In the genomic region with DNA sequence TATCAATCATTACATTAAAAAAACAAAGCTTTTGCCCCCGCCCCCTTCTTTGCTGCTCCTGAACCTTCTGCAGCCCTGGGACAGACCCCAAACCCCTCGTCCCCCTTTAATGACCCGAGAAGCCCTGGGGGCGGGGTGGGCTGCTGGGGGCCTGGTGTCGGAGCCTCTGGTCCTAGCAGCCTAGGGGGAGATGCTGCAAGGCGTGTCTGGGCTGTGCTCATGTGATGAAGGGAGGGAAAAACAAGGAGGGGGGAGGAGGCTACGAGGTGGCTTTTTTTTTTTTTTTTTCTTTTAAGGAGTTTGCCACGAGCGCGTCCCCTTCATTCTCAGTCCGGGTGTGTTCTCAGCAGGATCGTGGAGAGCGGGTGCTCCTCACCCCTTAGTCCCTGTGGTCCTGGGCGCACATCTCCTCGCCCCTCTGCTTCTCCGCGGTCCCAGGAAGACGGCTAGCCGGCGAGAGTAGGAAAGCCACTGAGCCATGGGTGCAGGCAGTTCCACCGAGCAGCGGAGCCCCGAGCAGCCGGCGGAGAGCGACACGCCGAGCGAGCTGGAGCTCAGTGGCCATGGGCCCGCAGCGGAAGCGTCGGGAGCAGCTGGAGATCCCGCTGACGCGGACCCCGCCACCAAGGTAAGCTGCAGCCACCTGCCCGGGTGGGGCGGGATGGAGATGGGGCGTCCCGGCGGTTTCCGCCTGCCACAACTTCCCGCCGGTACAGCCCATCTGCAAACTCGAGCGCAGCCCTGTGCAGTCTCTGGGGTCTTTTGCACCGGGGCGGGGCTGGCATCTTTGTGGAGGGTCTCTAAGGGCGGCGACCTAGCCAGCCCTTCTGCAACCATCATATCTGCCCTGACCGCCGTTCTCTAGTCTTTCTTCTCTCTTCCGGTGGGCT, we compare ENCODE assay signal across 8 mouse cellular contexts. TPM values are rescaled to one million over a fixed set of nuclear protein-coding genes. Genes with fewer than 3 reads are reported as not detected.
A peak's percentile ranks its signal among the peaks of the same experiment; 100 is the strongest.
DNase-seq lines count a peak whose midpoint lies in the region; ATAC-seq lines count a peak whose summit lies in the region.

A gene (plus strand): TSS at position 340 of the 890 bp plus-strand sequence.

- no peaks in the 10 kb centered on the region for H3K9me3 ChIP-seq in forebrain, embryonic 16.5 days (ENCODE audit: control insufficient read depth, low read length)

- under 1% methylated on average over 52 of the region's 54 CpGs for WGBS in forebrain, embryonic 16.5 days

- peak within 1 kb of the TSS; percentile 85 for H3K9ac ChIP-seq in forebrain, embryonic 16.5 days (replicated peaks; ENCODE audit: low read depth, low read length)

- peak within 1 kb of the TSS; percentile 82 for H3K4me3 ChIP-seq in forebrain, embryonic 16.5 days (replicated peaks; ENCODE audit: low read length)

- H3K36me3 ChIP-seq in forebrain, embryonic 16.5 days (ENCODE audit: control insufficient read depth, insufficient read depth) = no peaks in the 10 kb centered on the region

- H3K27me3 ChIP-seq in forebrain, embryonic 16.5 days (replicated peaks; ENCODE audit: control insufficient read depth, insufficient read depth, low read length) = no peaks in the 10 kb centered on the region

- peaks cover 12% of the 10 kb centered on the region for H3K4me1 ChIP-seq in forebrain, embryonic 16.5 days (replicated peaks; ENCODE audit: control insufficient read depth, insufficient read depth, low read length)

- H3K4me2 ChIP-seq in forebrain, embryonic 16.5 days (ENCODE audit: low read length) = peak within 1 kb of the TSS; percentile 93

- DNase-seq in R1 (ENCODE audit: low read depth, low spot score) = peak; percentile 87
- peak; percentile 60 for DNase-seq in cerebellum, adult 11 months
- peak; percentile 46 for DNase-seq in heart, postnatal 4 days
- DNase-seq in layer of hippocampus, postnatal 36 days = peak; percentile 29 to 33
- DNase-seq in lung, postnatal 4 days = peak; percentile 39 to 57
- DNase-seq in right cerebral cortex, postnatal 25 days = peak; percentile 50

- H3K27ac ChIP-seq in forebrain, embryonic 16.5 days (ENCODE audit: low read length) = peak within 1 kb of the TSS; percentile 42; the same call in 1 of the 2 replicates

- peak; percentile 82 for ATAC-seq in forebrain, embryonic 16.5 days
- no peak for ATAC-seq in erythroid progenitor cell, adult 5-6 weeks (replicated peaks; ENCODE audit: low FRiP score, poor library complexity, severe bottlenecking)

RNA-seq across cellular contexts. Expression of the gene that starts here (rescaled TPM):
- 25.7 and 28.1 TPM in 2 replicates for polyA plus RNA-seq in forebrain, embryonic 16.5 days (2015; fragmentation: Nextera tagmentation; extraction: Ambion mirVana)
- 10 to 100 TPM; 81.8 to 82.6 TPM for total RNA-seq in heart, postnatal 4 days (2021)
- total RNA-seq in layer of hippocampus, postnatal 36 days (2021) = 10 to 100 TPM; 10.6 to 14.6 TPM
- 9.4 and 10.5 TPM in 2 replicates for total RNA-seq in erythroid progenitor cell, adult 5-6 weeks (2015; ENCODE audit: low replicate concordance)
- total RNA-seq in erythroid progenitor cell, adult 5-6 weeks (2017; ENCODE audit: low replicate concordance) = 6.3 and 9.5 TPM in 2 replicates

Comparison
In these comparisons a context has a peak if more than half of its experiments do, and no peak if none do; other contexts are left out.
1. RNA of the gene that starts here (total RNA-seq): 81.8 to 82.6 TPM in heart, postnatal 4 days; 10.6 to 14.6 TPM in layer of hippocampus, postnatal 36 days and 6.3 to 10.5 TPM in erythroid progenitor cell, adult 5-6 weeks; every median in the first group is over 4 times any median in the second.
2. DNase-seq: peak in every context shown above with its lines; median percentile 87 in R1; 60 in cerebellum, adult 11 months; 50 in right cerebral cortex, postnatal 25 days; 48 in lung, postnatal 4 days; 46 in heart, postnatal 4 days; 31 in layer of hippocampus, postnatal 36 days.